Mouse (Mus musculus) erythroblast, adult 5-6 weeks (primary cell): ENCODE data around the gene Axl. TPM values are rescaled to one million over a fixed set of nuclear protein-coding genes. Genes with fewer than 3 reads are reported as not detected.

Experiments
- ATAC-seq: replicated peaks from 2 replicates; pipeline ENCODE4 v1.8.0; 2016; ENCODE audit warnings: moderate number of reproducible peaks, mild to moderate bottlenecking, moderate TSS enrichment, inconsistent platforms; ENCODE audit not compliant: poor library complexity, low FRiP score, severe bottlenecking
- total RNA-seq, 2 experiments: library from RNA; stranded (forward) in 1 of 2; stranded (reverse) in 1 of 2; fragments of 150-400 nt in 1 of 2; fragments of 200-764, 138-1000 nt in 1 of 2; gene quantifications; 2 replicates each; pipeline versions ENCODE4 v1.2.3 to v1.2.4; 2015 to 2017; ENCODE audit warnings: low replicate concordance in 2 of 2

Axl gene
- total RNA-seq (2015; ENCODE audit: low replicate concordance) (28.2 and 35.7 TPM in 2 replicates), total RNA-seq (2017; ENCODE audit: low replicate concordance) (20.2 and 22.2 TPM in 2 replicates)

GRCm38 (mm10) chr7:25788220-25789128 is at the start of gene Axl:
TSS of gene Axl (minus strand) at chr7:25788705.
- no peak for ATAC-seq

GRCm38 (mm10) chr7:25835188-25835891 is 46.8 kb upstream of the Axl start:
- ATAC-seq, result no peak

GRCm38 (mm10) chr7:25831557-25832530 is 43.3 kb upstream of the Axl start:
- ATAC-seq, result no peak

GRCm38 (mm10) chr7:25830251-25830650 is 41.7 kb upstream of the Axl start:
- no peak for ATAC-seq

- ATAC-seq, result no peak
Observed at GRCm38 (mm10) chr7:25827199-25827598, 38.7 kb upstream of the Axl start.

GRCm38 (mm10) chr7:25826029-25826428 is 37.5 kb upstream of the Axl start:
- ATAC-seq, result no peak

- no peak for ATAC-seq
Observed at GRCm38 (mm10) chr7:25825043-25825442, 36.5 kb upstream of the Axl start.

- no peak for ATAC-seq
Observed at GRCm38 (mm10) chr7:25816241-25816919, 27.9 kb upstream of the Axl start, which contains the start of gene Cyp2s1. TSS of gene Cyp2s1 (minus strand) at chr7:25816913.

- ATAC-seq, result no peak
Observed at GRCm38 (mm10) chr7:25815571-25815970, 27.1 kb upstream of the Axl start.

- no peak for ATAC-seq
Observed at GRCm38 (mm10) chr7:25814711-25815110, 26.2 kb upstream of the Axl start.

GRCm38 (mm10) chr7:25812195-25812594 is 23.7 kb upstream of the Axl start:
- ATAC-seq, result no peak

GRCm38 (mm10) chr7:25811716-25812115 is 23.2 kb upstream of the Axl start:
- ATAC-seq, result no peak

- ATAC-seq, result no peak
Observed at GRCm38 (mm10) chr7:25805631-25806343, 17.3 kb upstream of the Axl start.

GRCm38 (mm10) chr7:25804792-25805191 is 16.3 kb upstream of the Axl start:
- no peak for ATAC-seq

- no peak for ATAC-seq
Observed at GRCm38 (mm10) chr7:25803460-25803859, 15.0 kb upstream of the Axl start.

- no peak for ATAC-seq
Observed at GRCm38 (mm10) chr7:25802241-25803125, 14.0 kb upstream of the Axl start.

- no peak for ATAC-seq
Observed at GRCm38 (mm10) chr7:25801031-25801430, 12.5 kb upstream of the Axl start.

GRCm38 (mm10) chr7:25799369-25799768 is 10.9 kb upstream of the Axl start:
- no peak for ATAC-seq
